Mouse (Mus musculus): ENCODE data around the gene Glt6d1. TPM values are rescaled to one million over a fixed set of nuclear protein-coding genes. Genes with fewer than 3 reads are reported as not detected.

The Glt6d1 gene
- polyA plus RNA-seq, 1 experiment from 2014 or later, result not detected

DNA sequence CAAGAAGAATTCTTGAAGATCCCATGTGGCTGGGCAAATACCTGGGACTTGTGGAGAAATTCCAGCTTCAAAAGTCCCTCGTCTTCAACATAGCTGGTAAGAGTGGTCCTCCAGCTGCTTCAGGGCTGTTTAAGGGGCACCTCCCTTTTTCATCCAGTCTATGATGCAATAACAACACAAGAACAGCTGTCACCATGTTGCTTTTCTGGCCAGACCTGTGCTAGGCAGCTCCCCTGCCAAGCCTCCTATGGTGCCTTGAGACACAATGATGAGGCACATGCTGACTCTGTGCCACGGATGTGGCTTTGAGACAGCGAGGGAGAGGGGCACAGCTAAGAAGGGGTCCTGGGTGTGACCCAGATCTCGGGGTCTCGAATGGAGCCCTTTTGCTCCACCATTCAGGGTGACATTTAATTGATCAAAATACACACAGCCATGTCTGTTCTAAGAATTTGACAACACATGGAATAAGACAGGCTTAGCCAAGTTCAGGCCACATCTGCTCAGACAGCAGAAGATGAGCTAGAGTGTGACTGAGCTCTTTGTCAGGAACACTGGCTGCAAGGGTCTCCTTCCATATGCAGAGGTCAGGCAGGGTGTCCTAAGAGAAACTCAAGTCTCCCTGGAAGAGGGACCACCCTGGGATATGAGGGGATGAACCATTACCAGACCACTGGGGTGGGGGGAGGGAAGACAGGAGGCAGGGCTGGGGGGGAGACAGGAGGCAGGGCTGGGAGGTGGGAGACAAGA, 29.9 kb downstream of the Glt6d1 start:
- no peak for ATAC-seq (replicated peaks; ENCODE audit: low FRiP score)
- no peak overlapping the region for H3K9ac ChIP-seq

DNA sequence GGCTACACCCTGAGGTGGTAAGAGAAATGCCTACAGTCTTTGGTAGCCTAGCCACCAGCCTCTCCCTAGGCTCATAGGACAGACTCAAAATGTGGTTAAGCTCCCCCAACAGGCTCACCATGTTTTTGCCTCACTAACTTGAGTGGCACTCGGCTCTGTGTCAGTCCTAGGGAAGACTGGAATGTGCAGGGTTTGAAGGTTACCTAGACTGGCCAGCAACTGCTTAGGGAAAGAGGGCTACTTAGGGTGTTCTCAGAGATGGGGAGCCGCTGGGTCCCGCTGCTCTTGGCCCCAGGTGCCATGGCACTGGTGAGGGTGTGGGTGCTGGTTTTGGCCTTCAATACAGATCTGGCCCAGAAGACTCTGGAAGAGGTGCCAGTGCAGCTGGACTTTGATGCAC, 33.7 kb downstream of the Glt6d1 start, which contains the start of gene Gm13539:
Gene Gm13539 (plus strand): TSS at position 301 of the 400 bp plus-strand sequence.
- no peak for ATAC-seq (replicated peaks; ENCODE audit: low FRiP score)
- 93% methylated on average over 3 of the region's 3 CpGs for WGBS

More for the DNA sequence above, 29.9 kb downstream of the Glt6d1 start:
- H3K27ac ChIP-seq, result no peak overlapping the region
- H3K36me3 ChIP-seq, result no peaks in the 10 kb centered on the region
- no peaks in the 10 kb centered on the region for H3K9me3 ChIP-seq (replicated peaks)
- WGBS, result 75% methylated on average over 5 of the region's 5 CpGs
- H3K27me3 ChIP-seq, result no peaks in the 10 kb centered on the region
- H3K4me1 ChIP-seq, result no peaks in the 10 kb centered on the region
- no peak overlapping the region for H3K4me2 ChIP-seq
- H3K4me3 ChIP-seq (replicated peaks), result no peak overlapping the region

GRCm38 (mm10) chr2:25780921-25781320, 34.7 kb downstream of the Glt6d1 start:
- no peak overlapping the region for H3K4me2 ChIP-seq
- H3K9me3 ChIP-seq (replicated peaks), result no peaks in the 10 kb centered on the region
- H3K27ac ChIP-seq, result no peak overlapping the region
- no peak overlapping the region for H3K9ac ChIP-seq
- no peak for ATAC-seq (replicated peaks; ENCODE audit: low FRiP score)
- H3K4me1 ChIP-seq, result no peaks in the 10 kb centered on the region
- H3K4me3 ChIP-seq (replicated peaks), result no peak overlapping the region
- no peaks in the 10 kb centered on the region for H3K27me3 ChIP-seq
- H3K36me3 ChIP-seq, result no peaks in the 10 kb centered on the region
- WGBS, result 36% methylated on average over 4 of the region's 4 CpGs

More for the DNA sequence above, 33.7 kb downstream of the Glt6d1 start, which contains the start of gene Gm13539:
- no peak within 1 kb of the TSS for H3K27ac ChIP-seq
- H3K9ac ChIP-seq, result no peak within 1 kb of the TSS
- no peaks in the 10 kb centered on the region for H3K9me3 ChIP-seq (replicated peaks)
- no peak within 1 kb of the TSS for H3K4me3 ChIP-seq (replicated peaks)
- no peaks in the 10 kb centered on the region for H3K4me1 ChIP-seq
- no peaks in the 10 kb centered on the region for H3K36me3 ChIP-seq
- no peaks in the 10 kb centered on the region for H3K27me3 ChIP-seq
- H3K4me2 ChIP-seq, result no peak within 1 kb of the TSS

DNA sequence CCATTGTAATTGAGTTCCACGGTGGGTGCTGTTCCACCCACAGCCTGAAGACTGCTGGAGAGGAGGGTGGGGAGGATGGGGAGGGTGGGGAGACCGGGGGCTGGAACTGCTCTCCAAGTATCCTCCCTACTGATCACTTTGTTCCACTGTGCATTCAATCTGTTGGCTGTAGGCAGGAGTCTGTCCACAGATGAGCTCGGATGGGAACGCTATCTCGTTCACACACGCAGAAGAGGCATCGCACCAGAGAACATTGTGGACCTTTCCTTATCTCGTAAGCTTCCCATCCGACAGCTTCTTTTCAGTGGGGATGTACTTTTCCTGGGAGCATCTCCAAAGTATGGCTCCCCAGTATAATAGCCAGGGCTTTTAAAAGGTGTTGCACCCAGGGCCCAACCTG, 36.6 kb downstream of the Glt6d1 start:
- no peaks in the 10 kb centered on the region for H3K4me1 ChIP-seq
- H3K4me2 ChIP-seq, result no peak overlapping the region
- 88% methylated on average over 9 of the region's 9 CpGs for WGBS
- H3K36me3 ChIP-seq, result no peaks in the 10 kb centered on the region
- H3K4me3 ChIP-seq (replicated peaks), result no peak overlapping the region
- H3K27me3 ChIP-seq, result no peaks in the 10 kb centered on the region
- H3K27ac ChIP-seq, result no peak overlapping the region
- H3K9ac ChIP-seq, result no peak overlapping the region
- no peaks in the 10 kb centered on the region for H3K9me3 ChIP-seq (replicated peaks)
- no peak for ATAC-seq (replicated peaks; ENCODE audit: low FRiP score)

DNA sequence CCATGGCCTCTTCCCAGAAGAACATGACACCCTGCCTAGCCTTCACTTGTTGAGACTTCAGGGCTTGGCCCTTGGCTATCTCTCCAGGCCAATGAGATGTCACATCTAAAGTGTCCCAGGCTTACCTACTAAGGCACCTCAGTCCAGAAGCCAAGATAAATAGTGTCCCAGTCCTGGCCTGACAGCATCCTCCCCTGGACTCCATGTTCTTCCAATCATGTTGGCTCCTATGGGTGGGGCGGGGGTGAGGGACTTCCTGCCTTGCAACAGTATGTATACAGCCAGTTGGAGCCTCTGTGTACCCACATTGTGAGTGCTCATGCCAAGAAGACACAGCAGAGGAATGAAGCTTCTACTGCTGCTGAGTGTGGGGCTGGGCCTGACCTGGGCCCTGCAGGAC, 38.9 kb downstream of the Glt6d1 start, which contains the start of gene Lcn11:
Gene Lcn11 (plus strand): TSS at position 301 of the 400 bp plus-strand sequence.
- WGBS, result 93% methylated on average over 1 of the region's 1 CpGs
- no peak within 1 kb of the TSS for H3K9ac ChIP-seq
- no peaks in the 10 kb centered on the region for H3K4me1 ChIP-seq
- H3K4me3 ChIP-seq (replicated peaks), result no peak within 1 kb of the TSS
- no peak within 1 kb of the TSS for H3K4me2 ChIP-seq
- H3K27me3 ChIP-seq, result no peaks in the 10 kb centered on the region
- no peak within 1 kb of the TSS for H3K27ac ChIP-seq
- no peaks in the 10 kb centered on the region for H3K36me3 ChIP-seq
- no peak for ATAC-seq (replicated peaks; ENCODE audit: low FRiP score)
- H3K9me3 ChIP-seq (replicated peaks), result no peaks in the 10 kb centered on the region

- H3K4me3 ChIP-seq (replicated peaks), result no peak overlapping the region
Measured at GRCm38 (mm10) chr2:25775991-25776390, 39.7 kb downstream of the Glt6d1 start.

GRCm38 (mm10) chr2:25774640-25775039, 41.0 kb downstream of the Glt6d1 start:
- no peaks in the 10 kb centered on the region for H3K36me3 ChIP-seq
- H3K4me2 ChIP-seq, result no peak overlapping the region
- 82% methylated on average over 2 of the region's 2 CpGs for WGBS
- H3K27ac ChIP-seq, result no peak overlapping the region
- H3K9me3 ChIP-seq (replicated peaks), result no peaks in the 10 kb centered on the region
- no peaks in the 10 kb centered on the region for H3K4me1 ChIP-seq
- no peak overlapping the region for H3K4me3 ChIP-seq (replicated peaks)
- no peak for ATAC-seq (replicated peaks; ENCODE audit: low FRiP score)
- H3K27me3 ChIP-seq, result no peaks in the 10 kb centered on the region
- H3K9ac ChIP-seq, result no peak overlapping the region

More at GRCm38 (mm10) chr2:25775991-25776390, 39.7 kb downstream of the Glt6d1 start:
- Histone ChIP-seq H3K4me2 (no peak overlapping the region), H3K4me1 (no peaks in the 10 kb centered on the region), H3K36me3 (no peaks in the 10 kb centered on the region), H3K27ac (no peak overlapping the region), H3K9ac (no peak overlapping the region), H3K9me3 (replicated peaks) (no peaks in the 10 kb centered on the region), H3K27me3 (no peaks in the 10 kb centered on the region)
- 56% methylated on average over 3 of the region's 3 CpGs for WGBS
- no peak for ATAC-seq (replicated peaks; ENCODE audit: low FRiP score)

DNA sequence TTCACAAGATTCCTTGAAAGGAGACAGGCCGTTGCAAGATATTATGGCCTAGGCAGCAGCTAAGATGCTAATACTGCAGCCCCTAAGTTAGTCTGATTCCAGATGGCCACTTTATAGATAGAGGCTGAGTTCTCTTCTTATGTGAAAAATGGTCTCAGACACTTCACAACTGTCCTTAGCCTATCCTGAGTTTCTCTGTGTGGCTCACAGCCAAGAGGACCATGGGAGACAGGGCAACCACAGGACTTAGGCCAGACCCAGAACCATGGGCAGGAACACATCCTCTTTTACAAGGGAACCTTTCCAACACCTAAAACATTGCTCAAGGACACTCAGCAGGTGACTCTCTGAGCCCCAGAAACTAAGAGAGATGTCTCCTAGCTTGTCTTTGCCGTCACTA, 42.1 kb downstream of the Glt6d1 start:
- WGBS, result 91% methylated on average over 2 of the region's 2 CpGs
- H3K9ac ChIP-seq, result no peak overlapping the region

GRCm38 (mm10) chr2:25767764-25768163, 47.9 kb downstream of the Glt6d1 start:
- Histone ChIP-seq H3K4me1 (no peaks in the 10 kb centered on the region), H3K4me3 (replicated peaks) (no peak overlapping the region), H3K27ac (no peak overlapping the region), H3K36me3 (no peaks in the 10 kb centered on the region), H3K4me2 (no peak overlapping the region), H3K9me3 (replicated peaks) (no peaks in the 10 kb centered on the region), H3K9ac (no peak overlapping the region), H3K27me3 (no peaks in the 10 kb centered on the region)
- no peak for ATAC-seq (replicated peaks; ENCODE audit: low FRiP score)
- WGBS, result 86% methylated on average over 4 of the region's 4 CpGs

More for the DNA sequence above, 42.1 kb downstream of the Glt6d1 start:
- Histone ChIP-seq H3K9me3 (replicated peaks) (no peaks in the 10 kb centered on the region), H3K27ac (no peak overlapping the region), H3K4me1 (no peaks in the 10 kb centered on the region), H3K4me3 (replicated peaks) (no peak overlapping the region), H3K36me3 (no peaks in the 10 kb centered on the region), H3K27me3 (no peaks in the 10 kb centered on the region), H3K4me2 (no peak overlapping the region)
- ATAC-seq (replicated peaks; ENCODE audit: low FRiP score), result no peak

- no peak for ATAC-seq (replicated peaks; ENCODE audit: low FRiP score)
- Histone ChIP-seq H3K9ac (no peak within 1 kb of the TSS), H3K4me1 (no peaks in the 10 kb centered on the region), H3K4me3 (replicated peaks) (no peak within 1 kb of the TSS), H3K27me3 (no peaks in the 10 kb centered on the region), H3K27ac (no peak within 1 kb of the TSS), H3K9me3 (replicated peaks) (no peaks in the 10 kb centered on the region), H3K4me2 (no peak within 1 kb of the TSS), H3K36me3 (no peaks in the 10 kb centered on the region)
- 38% methylated on average over 2 of the region's 2 CpGs for WGBS
Measured at GRCm38 (mm10) chr2:25765269-25765668, 50.4 kb downstream of the Glt6d1 start, which contains the start of gene Lcn3. TSS of gene Lcn3 (plus strand) at chr2:25765569.

DNA sequence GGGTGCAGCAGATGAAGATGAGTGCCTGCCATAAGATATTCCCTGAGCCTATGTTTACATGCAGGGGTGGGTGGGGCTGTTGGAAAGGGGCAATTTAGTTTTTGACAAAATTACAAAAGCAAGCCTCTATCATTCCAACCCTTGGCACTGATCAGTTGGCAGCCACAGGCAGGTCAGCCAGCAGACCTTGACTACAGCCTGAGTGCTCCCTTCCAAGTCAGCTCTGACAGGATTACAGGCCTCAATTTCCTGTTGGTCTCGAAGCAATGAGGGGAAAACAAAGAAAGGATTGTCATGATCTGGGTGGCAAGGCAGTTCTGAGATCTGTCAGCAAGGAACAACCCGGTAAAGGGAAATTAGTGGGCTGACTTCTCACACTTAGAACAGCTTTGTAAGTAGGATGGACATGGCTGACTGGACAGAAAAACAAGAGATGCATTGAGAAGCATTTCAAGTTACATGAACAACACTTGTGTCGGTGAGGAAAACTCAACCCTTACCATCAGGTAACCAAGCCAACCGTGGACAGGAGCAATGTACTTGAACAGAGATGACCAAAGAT, 57.5 kb downstream of the Glt6d1 start:
- Histone ChIP-seq H3K4me2 (no peak overlapping the region), H3K27me3 (no peaks in the 10 kb centered on the region), H3K9me3 (replicated peaks) (no peaks in the 10 kb centered on the region), H3K36me3 (no peaks in the 10 kb centered on the region), H3K4me1 (peaks cover 10% of the 10 kb centered on the region; the same call in 1 of the 2 replicates), H3K4me3 (replicated peaks) (no peak overlapping the region), H3K9ac (no peak overlapping the region), H3K27ac (peak overlapping the region; percentile 75)
- 26% methylated on average over 4 of the region's 4 CpGs for WGBS
- ATAC-seq (replicated peaks; ENCODE audit: low FRiP score), result peak; percentile 66

GRCm38 (mm10) chr2:25754201-25754600, 61.4 kb downstream of the Glt6d1 start:
- WGBS, result 90% methylated on average over 1 of the region's 1 CpGs

More at GRCm38 (mm10) chr2:25754201-25754600, 61.4 kb downstream of the Glt6d1 start:
- no peaks in the 10 kb centered on the region for H3K27me3 ChIP-seq
- H3K4me2 ChIP-seq, result no peak overlapping the region
- H3K36me3 ChIP-seq, result no peaks in the 10 kb centered on the region
- ATAC-seq (replicated peaks; ENCODE audit: low FRiP score), result no peak
- no peak overlapping the region for H3K9ac ChIP-seq
- peaks cover 10% of the 10 kb centered on the region; the same call in 1 of the 2 replicates for H3K4me1 ChIP-seq
- H3K9me3 ChIP-seq (replicated peaks), result no peaks in the 10 kb centered on the region
- no peak overlapping the region for H3K27ac ChIP-seq
- no peak overlapping the region for H3K4me3 ChIP-seq (replicated peaks)

Measured in kidney, embryonic 15.5 days (tissue).